Mouse (Mus musculus) natural killer cell, adult 2 months (primary cell): ENCODE data around the gene Dad1.

Experiments used
- DNase-seq, 2 experiments: peaks; one replicate each; pipeline ENCODE4 v3.0.0; 2022; ENCODE audit warnings: low spot score in 2 of 2

Dad1 gene

DNA sequence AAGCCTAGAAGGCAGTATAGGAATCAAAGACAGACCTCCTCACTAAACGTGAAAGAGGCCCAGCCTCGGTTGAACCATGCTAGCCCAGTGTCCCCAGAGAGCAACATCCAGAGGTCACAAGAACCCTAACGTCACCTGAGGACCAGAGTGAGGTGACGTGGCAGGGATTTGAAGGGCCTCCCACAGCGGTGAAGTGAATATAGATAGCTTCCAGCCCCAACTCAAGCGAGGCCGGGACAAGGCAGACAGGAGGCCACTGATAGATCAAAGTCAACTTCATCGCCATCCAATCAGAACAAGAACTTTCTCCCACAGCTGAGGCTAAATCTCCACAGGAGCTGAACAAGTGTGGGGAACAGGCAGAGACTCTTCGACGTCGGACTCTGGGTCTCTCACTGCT lies 28.2 kb downstream of the Dad1 start:
- DNase-seq = no peak

DNA sequence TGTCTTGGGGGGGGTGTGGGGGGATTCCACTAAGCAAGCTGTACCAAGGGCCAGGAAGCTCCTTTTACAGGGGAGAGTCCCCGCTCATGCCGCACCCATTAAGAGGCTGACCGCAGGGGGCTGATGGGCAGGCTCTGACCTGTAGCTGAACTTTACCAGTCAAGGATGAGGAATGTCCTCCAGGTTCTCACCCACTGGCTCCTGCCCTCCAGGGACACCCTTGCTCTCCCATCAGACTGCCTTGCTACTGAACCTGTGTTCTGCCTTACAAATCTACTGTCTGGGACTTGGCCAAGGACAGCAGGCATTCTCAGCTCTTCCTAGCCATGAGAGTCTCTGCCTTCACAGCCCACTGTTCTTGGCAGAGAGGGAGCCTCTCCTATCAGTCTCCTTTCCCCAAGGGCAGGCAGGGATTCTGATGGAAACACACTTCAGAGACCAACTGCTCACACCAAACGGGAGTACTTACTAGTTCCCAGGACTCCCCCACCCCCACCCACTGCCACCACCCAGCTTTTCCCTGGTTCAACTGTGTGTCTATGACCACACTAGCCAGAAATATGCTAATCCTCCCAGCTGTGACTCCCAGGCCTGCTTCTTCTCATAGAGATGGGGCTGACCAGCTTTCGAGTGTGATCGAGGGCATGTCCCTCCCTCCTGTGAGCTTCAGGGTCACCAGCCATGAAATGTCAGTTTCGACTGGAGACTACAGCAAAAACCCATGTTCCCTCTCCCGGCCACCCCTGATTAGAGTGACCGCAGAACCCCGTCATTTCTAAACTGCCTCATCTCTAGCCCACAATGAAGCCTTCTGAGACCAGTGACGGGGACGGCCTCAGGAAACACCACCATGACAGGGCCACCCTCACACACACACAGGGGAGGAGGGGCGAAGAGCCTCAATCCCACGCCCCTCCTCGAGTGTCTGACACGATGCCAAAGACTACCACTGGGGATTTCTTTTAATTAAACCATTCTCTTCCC lies 29.1 kb downstream of the Dad1 start:
- DNase-seq = peak; percentile 85 to 93

DNA sequence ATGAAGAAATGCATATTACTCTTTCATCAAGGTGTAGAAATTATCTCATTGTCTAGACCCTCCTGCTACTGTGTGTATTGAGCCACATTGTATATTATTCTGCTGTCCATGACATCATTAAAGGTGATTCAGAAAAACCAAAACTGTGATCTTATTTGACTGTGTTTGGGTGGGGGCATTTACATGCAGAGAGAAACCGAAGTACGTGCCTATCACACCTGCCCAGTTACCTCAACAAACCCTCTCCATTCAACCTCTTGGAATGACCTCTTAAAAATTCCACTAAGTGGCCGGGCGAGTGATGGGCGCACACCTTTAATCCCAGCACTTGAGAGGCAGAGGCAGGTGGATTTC lies 29.9 kb downstream of the Dad1 start:
- peak in 1 of 2 experiments; percentile 57 for DNase-seq

DNA sequence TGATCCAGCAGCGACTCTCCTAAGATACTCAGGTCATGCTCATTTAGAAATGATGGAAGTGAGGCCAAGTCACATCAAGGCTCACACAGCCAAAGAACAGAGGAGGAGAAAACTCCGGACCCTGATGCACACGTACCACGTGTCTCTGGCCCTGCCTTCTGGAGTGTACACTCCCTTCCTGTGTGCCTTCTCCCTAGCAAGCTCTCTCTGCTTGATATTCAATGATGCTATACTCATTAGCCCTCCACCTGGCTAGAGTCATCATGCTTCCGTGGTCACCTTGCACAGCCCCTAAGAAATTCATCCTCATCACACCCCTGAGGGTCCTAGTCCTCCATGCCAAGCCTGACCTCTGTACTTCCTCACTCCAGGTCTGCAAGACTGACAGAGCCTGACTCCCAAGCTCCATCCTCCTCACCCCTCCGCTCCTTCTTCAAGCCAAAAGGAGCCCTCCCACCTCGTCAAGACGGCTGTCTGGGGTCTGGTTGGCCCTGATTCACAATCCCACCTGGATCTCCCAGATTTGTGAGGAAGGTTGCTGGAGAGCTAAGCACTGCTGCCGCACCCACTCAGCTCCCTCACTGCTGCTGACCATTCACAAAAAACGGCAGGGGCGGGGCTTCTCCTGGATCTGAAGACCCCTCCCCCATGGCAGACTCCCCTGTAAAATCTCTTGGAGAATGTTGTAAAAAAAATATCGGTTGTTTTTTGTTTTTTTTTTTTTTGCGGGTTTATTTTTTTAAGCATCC lies 30.4 kb downstream of the Dad1 start:
- DNase-seq = no peak

DNA sequence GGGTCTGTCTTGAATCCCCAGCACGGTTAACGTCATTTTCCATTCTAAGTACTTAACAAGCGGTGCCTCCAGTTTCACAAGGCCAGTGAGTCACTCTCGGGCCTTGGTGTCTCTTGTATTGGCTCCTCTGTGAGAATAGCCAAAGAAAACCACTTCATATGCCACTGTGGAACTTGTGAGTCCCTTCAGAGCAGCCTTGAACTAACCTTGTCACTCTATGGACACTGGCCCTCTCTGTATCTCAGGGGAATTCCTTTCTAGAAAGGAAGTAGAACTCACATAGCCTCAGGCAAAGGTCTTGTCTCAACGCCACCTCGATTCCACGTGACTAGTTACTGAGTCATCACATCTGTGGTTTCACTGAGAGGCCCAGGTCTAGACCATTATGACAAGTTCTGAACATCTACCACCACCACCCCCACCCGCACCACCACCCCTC lies 31.6 kb downstream of the Dad1 start:
- peak; percentile 83 to 92 for DNase-seq

DNA sequence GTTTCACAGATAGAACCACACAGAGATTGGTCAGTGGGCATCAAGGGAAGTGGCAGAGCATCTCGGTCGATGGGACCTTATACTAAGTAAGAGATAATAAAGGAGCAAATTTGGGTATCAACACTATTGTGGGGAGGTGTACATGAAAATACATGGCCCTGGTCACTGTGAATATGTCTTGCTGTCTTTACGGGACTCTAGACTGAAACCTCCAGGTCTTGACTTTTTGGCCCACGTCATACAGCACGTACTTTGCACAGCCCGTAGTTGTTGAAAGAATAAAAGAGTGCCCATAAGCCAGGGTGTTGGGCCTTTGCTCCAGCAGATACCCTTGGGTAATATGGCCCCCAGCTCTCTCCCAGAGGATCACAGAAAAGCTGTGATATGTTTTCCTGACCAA lies 32.3 kb downstream of the Dad1 start:
- DNase-seq = no peak

DNA sequence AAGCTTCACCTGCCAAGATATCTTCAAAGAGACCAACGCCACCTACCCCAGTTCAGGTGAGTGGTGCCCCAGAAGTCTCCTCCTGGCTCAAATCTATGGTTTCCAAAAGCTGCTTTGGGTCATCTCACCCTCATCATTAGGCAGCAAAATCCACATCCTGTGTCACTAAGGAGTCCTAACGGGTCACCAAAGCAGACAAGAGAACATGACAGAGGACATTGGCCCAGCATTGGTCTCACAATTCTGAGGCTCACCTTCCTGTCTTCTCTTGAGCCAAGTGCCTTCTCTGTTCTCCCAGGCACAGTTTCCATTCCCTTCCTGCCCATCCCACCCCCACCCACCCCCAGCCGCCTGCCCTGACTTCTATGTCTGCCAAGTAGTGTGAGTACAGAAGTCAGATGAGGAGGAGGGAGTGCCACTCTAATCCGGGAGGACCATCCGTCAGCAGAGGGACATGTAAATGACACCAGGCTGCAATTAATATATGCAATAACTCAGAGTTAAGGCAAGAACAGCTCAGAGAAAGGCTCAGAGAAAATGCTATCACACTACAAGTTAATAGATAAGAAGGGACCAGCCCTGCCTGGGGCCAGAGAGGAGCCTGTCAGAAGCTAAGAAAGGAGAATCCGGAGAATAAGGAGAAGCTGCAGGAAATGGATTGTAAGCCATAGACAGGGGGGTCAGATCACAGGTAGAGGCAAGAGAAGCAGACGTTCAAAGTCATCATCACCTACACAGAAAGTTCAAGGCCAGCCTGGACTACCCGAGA lies 33.0 kb downstream of the Dad1 start:
- no peak for DNase-seq

DNA sequence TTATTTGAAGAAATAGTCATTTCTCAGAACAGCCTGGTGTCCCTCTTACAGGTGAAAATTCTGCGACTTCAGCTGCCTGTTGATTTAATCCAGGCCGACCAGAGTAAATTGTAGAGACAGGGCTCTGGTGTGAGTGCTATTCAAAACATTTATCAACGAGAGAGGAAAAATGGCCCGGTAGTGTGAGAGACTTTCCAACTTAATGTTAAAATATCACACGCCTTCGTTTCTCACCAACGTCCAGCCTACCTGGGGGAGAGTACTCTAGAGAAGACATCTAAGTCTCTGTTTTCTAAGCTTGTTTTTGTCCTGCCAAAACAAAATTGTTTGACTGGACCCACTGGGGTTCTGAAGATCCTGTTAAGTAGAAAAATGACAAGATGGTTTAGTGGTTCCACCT lies 34.1 kb downstream of the Dad1 start:
- no peak for DNase-seq

DNA sequence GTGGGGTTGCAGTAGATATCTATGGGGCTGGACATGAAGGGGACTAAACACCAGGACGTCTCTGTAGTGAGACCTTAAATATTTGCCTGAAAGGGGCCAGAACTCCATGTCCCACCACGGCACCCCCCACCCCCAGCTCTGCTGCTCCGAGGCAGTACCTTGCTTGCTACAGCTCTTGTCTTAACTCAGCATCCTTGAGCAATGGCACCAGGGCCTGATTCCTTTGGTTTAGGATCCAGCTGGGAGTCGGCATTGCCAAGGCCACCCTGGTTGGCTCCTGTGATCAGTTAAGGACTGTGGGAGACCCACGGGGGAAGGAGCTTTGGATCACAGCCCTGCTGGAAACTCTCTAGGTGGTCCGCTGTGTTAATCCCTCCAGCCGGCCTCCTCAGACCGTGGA lies 34.6 kb downstream of the Dad1 start:
- no peak for DNase-seq

DNA sequence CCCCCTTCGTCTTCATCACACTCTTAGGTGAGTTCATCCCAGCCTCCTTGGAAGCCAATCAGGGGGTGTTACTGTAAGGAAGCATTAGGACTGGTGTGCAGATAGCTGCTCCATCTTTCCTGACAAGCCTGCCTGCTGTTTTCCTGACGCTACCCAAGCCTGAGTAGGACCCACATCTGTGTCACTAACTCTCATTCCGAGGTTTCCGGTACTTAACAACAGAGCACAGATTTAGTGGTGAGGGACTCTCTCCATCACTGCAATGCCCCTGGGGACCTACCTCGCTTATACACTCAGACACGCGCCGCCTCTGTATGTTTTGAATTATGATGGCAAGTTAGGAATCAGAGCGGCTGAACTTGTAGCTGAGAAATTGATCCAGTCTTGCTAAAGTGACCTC lies 35.2 kb downstream of the Dad1 start:
- DNase-seq = no peak

DNA sequence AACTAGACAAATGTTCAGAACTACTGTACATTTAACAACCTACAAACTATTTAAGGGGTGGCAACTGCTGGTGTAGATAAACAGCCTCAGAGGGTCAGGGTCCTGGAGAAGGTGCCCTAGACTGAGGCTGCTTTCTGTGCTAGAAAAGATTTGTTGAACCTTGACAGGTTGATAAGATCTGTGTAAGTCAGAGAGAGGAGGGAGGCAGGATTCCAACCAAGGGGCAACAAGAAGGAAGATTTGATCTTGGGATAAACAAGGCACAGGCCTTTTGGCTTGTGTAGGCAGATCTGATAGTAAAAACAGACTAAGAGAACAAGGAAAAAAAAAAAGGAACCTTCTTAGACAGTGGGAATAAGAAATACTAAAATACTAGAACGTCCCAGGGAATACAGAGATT lies 35.7 kb downstream of the Dad1 start:
- no peak for DNase-seq

DNA sequence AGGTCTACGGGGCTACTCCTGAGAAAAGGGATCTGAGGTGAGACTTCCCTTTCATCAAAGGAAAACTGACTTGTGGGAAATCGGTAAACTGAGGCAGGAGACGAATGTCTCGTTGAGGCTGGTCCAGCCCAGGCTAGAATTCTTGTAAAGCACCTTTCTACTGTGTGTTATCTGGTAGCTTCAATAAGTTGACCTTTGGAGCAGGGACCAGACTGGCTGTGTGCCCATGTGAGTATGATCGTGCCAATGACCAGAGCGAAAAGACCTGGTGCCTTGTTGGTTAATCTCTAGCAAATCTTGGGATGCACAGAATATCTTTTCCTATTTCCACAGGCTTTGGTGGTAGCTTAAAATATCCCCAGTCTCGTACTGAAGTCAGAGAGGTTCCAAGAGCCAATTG lies 37.8 kb downstream of the Dad1 start:
- no peak for DNase-seq

DNA sequence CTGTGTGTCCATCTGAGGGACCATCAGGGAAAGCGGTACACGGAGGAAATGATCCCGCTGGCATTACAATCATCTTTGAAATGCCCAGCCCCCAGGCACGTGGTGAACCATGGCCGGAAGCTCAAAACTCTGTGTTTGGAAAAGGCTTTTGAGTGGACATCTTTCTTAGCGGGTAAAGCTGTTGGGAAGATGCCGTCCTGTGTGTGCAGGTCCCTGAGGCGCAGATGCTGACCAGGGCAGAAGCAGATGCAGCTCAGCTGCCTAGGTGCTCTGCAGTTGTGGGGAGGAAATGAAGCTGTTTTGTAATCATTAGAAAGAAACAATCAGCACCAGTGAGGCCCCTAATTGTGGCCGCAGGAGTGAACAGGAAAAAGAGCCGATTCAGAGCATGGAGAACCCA lies 39.0 kb downstream of the Dad1 start:
- no peak for DNase-seq

DNA sequence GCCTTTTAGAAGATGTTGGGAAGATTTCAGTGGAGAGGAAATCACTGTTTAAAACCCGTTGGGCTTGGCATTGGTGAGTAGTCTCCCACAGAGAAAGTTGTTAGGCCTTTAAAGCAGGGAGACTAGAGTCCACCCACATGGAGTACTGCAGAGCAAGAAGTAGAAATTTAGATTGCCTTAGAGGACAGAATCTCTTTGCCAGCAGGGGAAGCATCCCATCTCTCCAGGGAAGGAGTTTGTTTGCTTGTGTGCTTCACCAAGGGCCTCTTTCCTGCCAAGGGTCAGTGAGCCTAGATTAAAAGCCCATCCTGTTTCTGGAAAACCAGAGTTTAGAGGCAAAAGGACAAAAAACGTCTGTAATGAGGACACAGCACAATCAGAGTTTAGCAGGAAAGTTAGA lies 39.4 kb downstream of the Dad1 start:
- DNase-seq = no peak

DNA sequence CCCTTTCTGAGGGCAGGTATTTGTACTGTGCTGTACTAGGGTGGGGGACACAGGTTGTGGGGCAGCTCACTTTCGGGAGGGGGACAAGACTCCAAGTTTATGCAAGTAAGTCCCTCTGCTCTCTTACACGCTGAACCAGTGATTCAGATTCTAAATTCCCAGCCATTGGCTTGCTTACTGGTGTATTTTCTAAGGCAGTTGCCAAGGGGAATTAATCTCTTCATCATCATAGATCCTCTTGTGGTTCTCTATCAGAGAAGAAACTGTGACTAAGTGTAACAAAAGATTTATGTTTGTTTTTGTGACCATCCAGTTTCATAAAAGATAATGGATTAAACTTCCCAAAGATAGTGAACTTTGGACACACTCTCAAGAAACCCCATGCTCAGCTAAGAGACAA lies 40.2 kb downstream of the Dad1 start:
- DNase-seq = no peak

DNA sequence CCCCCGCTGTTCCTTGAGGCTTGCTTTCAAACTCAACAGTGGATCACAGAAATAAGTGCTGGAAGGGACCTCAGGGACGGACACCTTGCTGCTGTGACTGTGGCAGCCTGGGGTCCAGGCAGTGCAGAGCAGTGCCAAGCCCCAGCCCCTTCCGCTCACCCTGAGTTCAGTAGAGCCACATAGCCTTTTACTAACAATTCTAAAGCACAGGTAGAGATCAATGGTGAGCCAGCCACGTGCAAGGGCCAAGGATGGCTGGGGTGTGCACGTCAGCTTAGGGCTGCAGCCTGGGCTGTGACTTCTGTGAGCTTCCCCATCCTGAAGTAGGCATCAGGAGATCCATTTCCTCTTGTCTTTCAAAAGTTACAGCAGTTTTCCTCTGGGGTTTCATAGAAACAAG lies 42.1 kb downstream of the Dad1 start:
- DNase-seq = no peak

DNA sequence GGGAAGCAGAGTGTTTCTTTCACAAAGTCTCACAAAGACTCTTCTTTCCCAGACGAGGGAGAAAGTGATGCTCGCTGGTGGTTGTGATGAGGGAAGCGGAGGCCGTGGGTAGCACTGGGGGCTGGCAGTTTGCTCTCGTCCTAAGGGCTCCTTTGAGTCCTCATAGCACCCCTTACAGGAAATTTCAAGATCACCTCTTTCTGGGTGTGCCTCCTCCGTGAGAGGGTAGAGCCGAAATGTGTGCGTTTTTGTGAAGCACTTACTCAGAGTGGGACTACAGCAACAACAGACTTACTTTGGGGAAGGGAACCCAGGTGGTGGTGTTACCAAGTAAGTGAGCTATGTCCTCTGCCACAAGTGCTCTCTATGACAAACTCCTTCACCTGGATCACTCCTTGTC lies 42.7 kb downstream of the Dad1 start:
- no peak for DNase-seq

DNA sequence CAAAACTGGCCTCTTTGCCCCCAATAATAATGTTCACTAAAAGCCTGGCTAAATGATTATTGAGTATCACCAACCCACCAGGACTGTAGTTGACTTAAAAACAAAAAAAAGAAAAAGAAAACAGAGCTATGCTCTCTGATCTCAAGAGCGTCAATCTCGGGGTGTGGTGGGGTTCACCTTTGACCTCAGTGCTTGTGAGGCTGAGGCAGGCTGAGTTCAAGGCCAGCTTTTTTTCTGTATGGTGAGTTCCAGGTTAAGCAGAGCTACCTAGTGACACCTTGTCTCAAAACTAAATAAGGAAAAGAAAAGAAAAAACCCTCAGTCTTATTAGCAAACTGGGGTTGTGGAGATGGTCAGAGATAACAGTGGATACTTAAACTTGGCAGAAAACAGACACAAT lies 43.5 kb downstream of the Dad1 start:
- DNase-seq = no peak

DNA sequence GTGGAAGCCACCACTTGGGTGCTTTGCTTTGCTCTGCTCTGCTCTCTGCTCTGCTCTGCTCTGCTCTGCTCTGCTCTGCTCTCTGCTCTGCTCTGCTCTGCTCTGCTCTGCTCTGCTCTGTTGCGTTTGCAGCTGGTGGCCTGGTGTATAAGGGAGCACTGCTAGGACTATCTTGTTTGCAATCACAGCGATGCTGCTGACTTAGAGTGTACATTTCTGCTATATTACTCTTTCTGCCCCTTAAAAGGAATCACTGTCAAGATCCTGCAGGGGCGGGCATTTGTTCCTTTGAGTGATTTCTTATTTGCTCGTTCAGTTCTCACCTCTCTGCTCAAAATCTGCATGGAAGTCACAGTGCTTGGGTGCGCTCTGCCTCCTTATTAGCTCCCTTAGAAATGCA lies 44.0 kb downstream of the Dad1 start:
- no peak for DNase-seq

DNA sequence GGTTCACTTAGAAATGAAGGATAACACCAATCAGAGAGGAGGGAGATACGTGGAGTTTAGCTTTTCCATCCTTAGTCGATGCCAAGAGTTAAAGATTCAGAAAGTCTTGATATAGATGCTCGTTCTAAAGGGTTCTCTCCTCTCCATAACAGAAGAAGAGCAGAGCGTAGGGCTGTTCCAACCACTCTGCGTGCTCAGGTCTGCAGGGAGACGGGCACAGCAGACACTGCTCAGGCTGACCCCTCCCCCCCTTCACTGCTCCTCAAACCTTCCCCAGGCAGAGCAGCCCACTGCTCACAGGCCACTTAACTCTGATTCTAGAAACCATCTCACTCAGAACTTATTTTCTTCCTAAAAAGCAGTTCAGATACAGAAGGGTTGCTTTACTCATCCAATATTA lies 45.2 kb downstream of the Dad1 start:
- no peak for DNase-seq

DNA sequence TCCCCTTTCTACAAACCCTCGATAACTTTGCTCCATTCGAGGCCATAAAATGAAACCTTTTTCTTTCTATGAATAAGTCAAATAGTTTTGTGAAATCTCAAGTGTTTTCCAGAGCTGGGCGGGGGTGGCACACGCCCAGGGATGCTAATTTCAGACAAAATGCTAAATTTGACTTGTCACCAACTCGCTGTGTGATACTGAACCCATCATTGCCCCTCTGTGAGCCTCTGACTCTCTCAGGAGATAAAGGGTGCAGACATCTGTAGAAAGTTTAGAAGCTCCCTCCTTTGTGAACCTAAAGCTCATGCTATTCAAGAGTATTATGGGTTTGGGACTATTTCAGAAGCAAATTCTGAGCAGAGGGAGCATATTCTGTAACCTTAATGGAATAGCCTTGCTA lies 46.0 kb downstream of the Dad1 start:
- no peak for DNase-seq

DNA sequence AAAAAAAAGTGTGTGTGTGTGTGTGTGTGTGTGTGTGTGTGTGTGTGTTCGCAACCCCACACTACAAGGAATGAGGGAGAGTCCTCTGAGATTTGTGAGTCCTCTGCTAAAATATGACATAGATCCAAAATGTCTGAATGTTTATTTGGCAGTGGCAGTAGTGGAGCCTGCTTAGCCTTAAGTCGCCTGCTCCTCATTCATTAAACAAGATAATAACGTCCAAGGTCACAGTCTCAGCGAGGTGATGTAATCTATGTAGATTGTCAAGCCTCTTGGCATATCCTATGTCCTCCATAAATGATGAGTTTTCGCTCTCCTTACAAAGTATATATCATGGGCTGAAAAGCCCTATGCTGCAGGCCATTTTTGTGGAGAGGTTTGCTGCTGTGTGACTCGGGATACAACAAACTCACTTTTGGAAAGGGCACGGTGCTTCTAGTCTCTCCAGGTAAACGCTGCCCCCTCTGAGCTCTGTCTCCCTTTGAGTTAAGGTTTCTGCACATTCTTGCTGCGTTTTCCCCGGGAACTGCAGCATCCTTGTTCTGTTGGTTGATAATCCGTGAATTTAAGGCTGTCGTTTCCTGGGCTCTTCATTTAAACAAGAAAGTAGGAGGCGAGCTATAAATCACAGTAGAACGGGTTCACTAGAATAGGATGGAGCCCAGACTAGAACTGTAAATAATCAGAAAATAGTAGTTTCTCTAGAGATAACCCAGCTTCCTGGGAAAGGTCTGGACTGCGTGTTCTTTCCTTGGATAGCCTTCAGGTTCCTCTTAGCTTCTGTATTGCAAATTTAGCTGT lies 47.0 kb downstream of the Dad1 start:
- no peak for DNase-seq
